Mouse (Mus musculus): ENCODE measurements around the gene Gm49721.
"Not testable (repeated sequence)": the region's sequence is repeated elsewhere in the genome, so short reads cannot be mapped to it uniquely, and the experiment has no call there.

The Gm49721 gene

GRCm38 (mm10) chr17:7075519-7075918 lies 96.8 kb downstream of the Gm49721 start:
- in situ Hi-C loops (cut with MseI, MboI), result not testable (repeated sequence)

GRCm38 (mm10) chr17:7079558-7079957 lies 100.9 kb downstream of the Gm49721 start:
- in situ Hi-C loops (cut with MseI, MboI), result not testable (repeated sequence)

- in situ Hi-C loops (cut with MseI, MboI), result not testable (repeated sequence)
Measured at GRCm38 (mm10) chr17:7084523-7084922, 105.8 kb downstream of the Gm49721 start.

- in situ Hi-C loops (cut with MseI, MboI), result not testable (repeated sequence)
Measured at GRCm38 (mm10) chr17:7085469-7086168, 106.9 kb downstream of the Gm49721 start.

- in situ Hi-C loops (cut with MseI, MboI), result not testable (repeated sequence)
Measured at GRCm38 (mm10) chr17:7086836-7087235, 108.1 kb downstream of the Gm49721 start.

All from mouse trophoblast stem cell (cell line).